Mouse (Mus musculus) MEL (cell line): ENCODE data around the gene Myl6. TPM values are rescaled to one million over a fixed set of nuclear protein-coding genes. Genes with fewer than 3 reads are reported as not detected.

ENCODE experiments used
- DNase-seq: peaks from one replicate; pipeline ENCODE4 v3.0.0; 2011; ENCODE audit warnings: low read depth, low spot score
- H3K27ac ChIP-seq: 2 replicates; pipeline ENCODE4 v1.5.1; 2012; ENCODE audit warnings: low read depth, mild to moderate bottlenecking, control low read depth, low read length, moderate library complexity; ENCODE audit not compliant: control insufficient read depth
- H3K27me3 ChIP-seq, 2 experiments: fragments of 150-350 bp in 1 of 2; sonication (generic) in 1 of 2; 2 replicates each; pipeline ENCODE4 v1.6.1; 2012; ENCODE audit warnings: low read length in 2 of 2, mild to moderate bottlenecking in 2 of 2, improper control_type of control experiment in 1 of 2, moderate library complexity in 1 of 2; ENCODE audit not compliant: insufficient read depth in 2 of 2, control insufficient read depth in 1 of 2
- H3K36me3 ChIP-seq, 2 experiments: 2 replicates each; pipeline ENCODE4 v1.6.1; 2012 to 2014; ENCODE audit warnings: low read length in 2 of 2, improper control_type of control experiment in 1 of 2, inconsistent platforms in 1 of 2, mild to moderate bottlenecking in 1 of 2; ENCODE audit not compliant: insufficient read depth in 2 of 2, control insufficient read depth in 1 of 2
- H3K4me1 ChIP-seq, 2 experiments: fragments of 150-350 bp in 1 of 2; sonication (generic) in 1 of 2; 2 replicates each; pipeline ENCODE4 v1.6.1; 2012; ENCODE audit warnings: low read length in 2 of 2, improper control_type of control experiment in 1 of 2, mild to moderate bottlenecking in 1 of 2; ENCODE audit not compliant: insufficient read depth in 2 of 2, control insufficient read depth in 1 of 2
- H3K4me3 ChIP-seq, 2 experiments: fragments of 150-350 bp in 1 of 2; sonication (generic) in 1 of 2; 2 replicates each; pipeline ENCODE4 v1.5.1; 2012; ENCODE audit warnings: low read depth in 2 of 2, low read length in 2 of 2, mild to moderate bottlenecking in 2 of 2, moderate library complexity in 2 of 2, control low read depth in 1 of 2, improper control_type of control experiment in 1 of 2; ENCODE audit not compliant: control insufficient read depth in 1 of 2, insufficient read depth in 1 of 2
- H3K79me2 ChIP-seq: 2 replicates; pipeline ENCODE4 v1.6.1; 2012; ENCODE audit warnings: mild to moderate bottlenecking, low read length, moderate library complexity; ENCODE audit not compliant: control insufficient read depth, poor library complexity, insufficient read depth
- H3K9ac ChIP-seq: 2 replicates; pipeline ENCODE4 v1.6.1; 2012; ENCODE audit warnings: low read depth, mild to moderate bottlenecking, control low read depth, low read length, moderate library complexity; ENCODE audit not compliant: control insufficient read depth, poor library complexity, severe bottlenecking
- H3K9me3 ChIP-seq: fragments of 150-350 bp; sonication (generic); replicated peaks from 2 replicates; pipeline ENCODE4 v1.6.1; 2012; ENCODE audit warnings: mild to moderate bottlenecking, low read length, improper control_type of control experiment, moderate library complexity; ENCODE audit not compliant: insufficient read depth
- BHLHE40 ChIP-seq: IDR thresholded peaks from 2 replicates; pipeline ENCODE4 v1.6.1; 2012; ENCODE audit warnings: low read depth, mild to moderate bottlenecking, inconsistent platforms, low read length, improper control_type of control experiment, borderline replicate concordance
- CHD2 ChIP-seq: IDR thresholded peaks from 2 replicates; pipeline ENCODE4 v1.6.1; 2011; ENCODE audit warnings: low read length, improper control_type of control experiment
- CTCF ChIP-seq, 3 experiments: IDR thresholded peaks in 2 of 3; conservative IDR thresholded peaks in 1 of 3; 2 replicates each; pipeline ENCODE4 v1.5.1; 2011 to 2012; ENCODE audit warnings: low read length in 3 of 3, low read depth in 2 of 3, mild to moderate bottlenecking in 2 of 3, improper control_type of control experiment in 1 of 3, inconsistent platforms in 1 of 3, mixed read lengths in 1 of 3, moderate library complexity in 1 of 3; ENCODE audit not compliant: control insufficient read depth in 1 of 3, insufficient read depth in 1 of 3, poor library complexity in 1 of 3, severe bottlenecking in 1 of 3
- E2F4 ChIP-seq: IDR thresholded peaks from 2 replicates; pipeline ENCODE4 v1.6.1; 2011; ENCODE audit warnings: low read depth, low read length, improper control_type of control experiment, borderline replicate concordance
- ELF1 ChIP-seq: IDR thresholded peaks from 2 replicates; pipeline ENCODE4 v1.6.1; 2014; ENCODE audit warnings: low read depth, mild to moderate bottlenecking, inconsistent platforms, low read length, improper control_type of control experiment, moderate library complexity
- EP300 ChIP-seq, 2 experiments: IDR thresholded peaks; 2 replicates each; pipeline ENCODE4 v1.6.1; 2011; ENCODE audit warnings: improper control_type of control experiment in 2 of 2, low read length in 2 of 2, low read depth in 1 of 2, mild to moderate bottlenecking in 1 of 2
- ETS1 ChIP-seq: IDR thresholded peaks from 2 replicates; pipeline ENCODE4 v1.6.1; 2012; ENCODE audit warnings: low read depth, mild to moderate bottlenecking, inconsistent platforms, low read length, improper control_type of control experiment, moderate library complexity
- GABPA ChIP-seq: IDR thresholded peaks from 2 replicates; pipeline ENCODE4 v1.6.1; 2012; ENCODE audit warnings: low read depth, mild to moderate bottlenecking, inconsistent platforms, low read length, improper control_type of control experiment, moderate library complexity
- HCFC1 ChIP-seq: IDR thresholded peaks from 2 replicates; pipeline ENCODE4 v1.6.1; 2012; ENCODE audit warnings: low read depth, mild to moderate bottlenecking, inconsistent platforms, low read length, improper control_type of control experiment, moderate library complexity
- KAT2A ChIP-seq: conservative IDR thresholded peaks from 2 replicates; pipeline ENCODE4 v1.6.1; 2012; ENCODE audit warnings: low read depth, low read length, improper control_type of control experiment, inconsistent platforms
- MAFK ChIP-seq: IDR thresholded peaks from 2 replicates; pipeline ENCODE4 v1.6.1; 2011; ENCODE audit warnings: low read depth, mild to moderate bottlenecking, low read length, improper control_type of control experiment, borderline replicate concordance
- MAX ChIP-seq: IDR thresholded peaks from 2 replicates; pipeline ENCODE4 v1.6.1; 2011; ENCODE audit warnings: low read length, improper control_type of control experiment
- MAZ ChIP-seq: IDR thresholded peaks from 2 replicates; pipeline ENCODE4 v1.6.1; 2012; ENCODE audit warnings: low read depth, mild to moderate bottlenecking, inconsistent platforms, low read length, improper control_type of control experiment
- MXI1 ChIP-seq: IDR thresholded peaks from 2 replicates; pipeline ENCODE4 v1.6.1; 2011; ENCODE audit warnings: mild to moderate bottlenecking, low read depth, low read length, improper control_type of control experiment
- MYB ChIP-seq: IDR thresholded peaks from 2 replicates; pipeline ENCODE4 v1.6.1; 2011; ENCODE audit warnings: mild to moderate bottlenecking, low read depth, low read length, improper control_type of control experiment
- NELFE ChIP-seq: IDR thresholded peaks from 2 replicates; pipeline ENCODE4 v1.6.1; 2011; ENCODE audit warnings: low read depth, low read length, improper control_type of control experiment
- NRF1 ChIP-seq: IDR thresholded peaks from 2 replicates; pipeline ENCODE4 v1.6.1; 2014; ENCODE audit warnings: low read depth, mild to moderate bottlenecking, inconsistent platforms, low read length, improper control_type of control experiment, moderate library complexity; ENCODE audit not compliant: poor library complexity, insufficient read depth, severe bottlenecking
- POLR2AphosphoS2 ChIP-seq: IDR thresholded peaks from 2 replicates; pipeline ENCODE4 v1.6.1; 2011; ENCODE audit warnings: low read length, improper control_type of control experiment
- POLR2AphosphoS5 ChIP-seq: IDR thresholded peaks from 2 replicates; pipeline ENCODE4 v1.6.1; 2012; ENCODE audit warnings: low read depth, borderline replicate concordance, mild to moderate bottlenecking, inconsistent platforms, low read length, moderate library complexity, mixed read lengths
- RCOR1 ChIP-seq: IDR thresholded peaks from 2 replicates; pipeline ENCODE4 v1.6.1; 2012; ENCODE audit warnings: low read depth, mild to moderate bottlenecking, inconsistent platforms, low read length, improper control_type of control experiment
- SIN3A ChIP-seq: IDR thresholded peaks from 2 replicates; pipeline ENCODE4 v1.6.1; 2012; ENCODE audit warnings: low read length, improper control_type of control experiment, inconsistent platforms
- SMC3 ChIP-seq: IDR thresholded peaks from 2 replicates; pipeline ENCODE4 v1.6.1; 2011; ENCODE audit warnings: low read depth, low read length, improper control_type of control experiment
- TCF12 ChIP-seq: IDR thresholded peaks from 2 replicates; pipeline ENCODE4 v1.6.1; 2014; ENCODE audit warnings: low read depth, mild to moderate bottlenecking, inconsistent platforms, low read length, improper control_type of control experiment, moderate library complexity
- UBTF ChIP-seq: IDR thresholded peaks from 2 replicates; pipeline ENCODE4 v1.6.1; 2012; ENCODE audit warnings: low read depth, mild to moderate bottlenecking, inconsistent platforms, low read length, improper control_type of control experiment, moderate library complexity, borderline replicate concordance; ENCODE audit not compliant: insufficient read depth
- USF1 ChIP-seq: IDR thresholded peaks from 2 replicates; pipeline ENCODE4 v1.6.1; 2014; ENCODE audit warnings: low read depth, mild to moderate bottlenecking, inconsistent platforms, low read length, improper control_type of control experiment, moderate library complexity
- USF2 ChIP-seq, 2 experiments: IDR thresholded peaks; 2 replicates each; pipeline ENCODE4 v1.6.1; 2011 to 2012; ENCODE audit warnings: improper control_type of control experiment in 2 of 2, low read length in 2 of 2, borderline replicate concordance in 1 of 2, inconsistent platforms in 1 of 2, low read depth in 1 of 2, mild to moderate bottlenecking in 1 of 2; ENCODE audit not compliant: insufficient read depth in 1 of 2
- ZKSCAN1 ChIP-seq: IDR thresholded peaks from 2 replicates; pipeline ENCODE4 v1.6.1; 2012; ENCODE audit warnings: low read depth, mild to moderate bottlenecking, inconsistent platforms, low read length, improper control_type of control experiment, moderate library complexity
- ZNF384 ChIP-seq: IDR thresholded peaks from 2 replicates; pipeline ENCODE4 v1.6.1; 2012; ENCODE audit warnings: low read depth, mild to moderate bottlenecking, inconsistent platforms, low read length, improper control_type of control experiment
- polyA plus RNA-seq, 2 experiments: library from polyadenylated mRNA; stranded (reverse) in 1 of 2; unstranded in 1 of 2; fragments of >175 nt in 1 of 2; fragments of >200 nt in 1 of 2; gene quantifications; 2 replicates each; pipeline versions ENCODE4 v1.2.1 to v1.2.4; 2012; ENCODE audit warnings: low replicate concordance in 2 of 2, low read depth in 1 of 2; ENCODE audit not compliant: insufficient read length in 2 of 2, insufficient read depth in 1 of 2, missing spikeins in 1 of 2
- total RNA-seq: library from RNA; depleted of rRNA; stranded (reverse); fragments of 300-350 nt; gene quantifications from 2 replicates; pipeline ENCODE4 v1.2.3, GENCODE M21; 2012

Gene Myl6
- total and polyA plus RNA-seq, 3 experiments = 399 to 589 TPM; not detected in 1

GRCm38 (mm10) chr10:128499116-128499671 is 5.2 kb upstream of the Myl6 start (continued):
- TF ChIP-seq GABPA (no peak), HCFC1 (0 out of 2 replicates have a peak, but pooled peaks have one; percentile 41)

- Histone ChIP-seq H3K9ac (peak within 1 kb of the TSS; percentile 76), H3K36me3 (peaks cover 0 to 21% of the 10 kb centered on the region in 2 experiments; a peak in 2 of 4 replicates), H3K9me3 (no peaks in the 10 kb centered on the region)
- peak; percentile 67 for TF ChIP-seq CHD2
- peak; percentile 73 for TF ChIP-seq MXI1
- peak; percentile 96 for TF ChIP-seq ELF1
- peak; percentile 74 for TF ChIP-seq TCF12
- peak; percentile 12 to 95; a peak in 3 of 4 replicates for TF ChIP-seq EP300 (IDR thresholded peaks at IDR 0.05; ENCODE audit: low read depth in 1 of 2, low read length in 2 of 2)
- TF ChIP-seq MAFK = peak; percentile 28; the same call in 1 of the 2 replicates
- TF ChIP-seq NELFE = no peak
- peak; percentile 63; the same call in 1 of the 2 replicates for TF ChIP-seq POLR2AphosphoS2
- 0 out of 2 replicates have a peak, but pooled peaks have one; percentile 35 for TF ChIP-seq ZNF384
- 0 out of 2 replicates have a peak, but pooled peaks have one; percentile 5 for TF ChIP-seq ZKSCAN1
- TF ChIP-seq GABPA = 0 out of 2 replicates have a peak, but pooled peaks have one; percentile 54
- peak; percentile 99 for TF ChIP-seq HCFC1
- TF ChIP-seq SMC3 = peak; percentile 3; the same call in 1 of the 2 replicates
- peak; percentile 91 for TF ChIP-seq ETS1
- peak; percentile 64 for TF ChIP-seq NRF1
- TF ChIP-seq MAZ = peak; percentile 91; the same call in 1 of the 2 replicates
- no peak for TF ChIP-seq POLR2AphosphoS5
- TF ChIP-seq UBTF = no peak
- no peak for TF ChIP-seq E2F4
- TF ChIP-seq RCOR1 = peak; percentile 9; the same call in 1 of the 2 replicates
- peak; percentile 95 for TF ChIP-seq SIN3A
- TF ChIP-seq BHLHE40 = peak; percentile 69; the same call in 1 of the 2 replicates
- TF ChIP-seq USF1 = no peak; the same call in 1 of the 2 replicates
- TF ChIP-seq KAT2A = peak; percentile 82
- no peak for TF ChIP-seq CTCF (IDR thresholded peaks at IDR 0.05 in 2 of 3, conservative IDR thresholded peaks at IDR 0.05 in 1 of 3; ENCODE audit: control insufficient read depth in 1 of 3, insufficient read depth in 1 of 3, low read depth in 2 of 3, low read length in 3 of 3, poor library complexity in 1 of 3, severe bottlenecking in 1 of 3)
- no peak for TF ChIP-seq USF2 (IDR thresholded peaks at IDR 0.05; ENCODE audit: borderline replicate concordance in 1 of 2, insufficient read depth in 1 of 2, low read depth in 1 of 2, low read length in 2 of 2)
- 0 out of 2 replicates have a peak, but pooled peaks have one; percentile 24 for TF ChIP-seq MAX
- TF ChIP-seq MYB = peak; percentile 96
- TF ChIP-seq, all 39 proteins: peak for 21
- Histone ChIP-seq H3K4me3 (peak within 1 kb of the TSS; percentile 54 to 73), H3K27me3 (no peaks in the 10 kb centered on the region), H3K4me1 (peaks cover 17 to 29% of the 10 kb centered on the region in 2 experiments), H3K79me2 (peaks cover 13% of the 10 kb centered on the region), H3K27ac (peak within 1 kb of the TSS; percentile 82)
- DNase-seq = peak; percentile 99
These were observed 4.6 kb upstream of the Myl6 start, which contains the start of gene Myl6b for GRCm38 (mm10) chr10:128498590-128498989. Gene Myl6b (minus strand): TSS chr10:128498685.
